Mouse (Mus musculus): ENCODE measurements at regions not wholly inside any gene's neighbourhood (a gene's known extent, or its start where the extent isn't known, plus 50 kb on each side); places are given as distances from the start of the nearest gene placed in this dataset.

DNA sequence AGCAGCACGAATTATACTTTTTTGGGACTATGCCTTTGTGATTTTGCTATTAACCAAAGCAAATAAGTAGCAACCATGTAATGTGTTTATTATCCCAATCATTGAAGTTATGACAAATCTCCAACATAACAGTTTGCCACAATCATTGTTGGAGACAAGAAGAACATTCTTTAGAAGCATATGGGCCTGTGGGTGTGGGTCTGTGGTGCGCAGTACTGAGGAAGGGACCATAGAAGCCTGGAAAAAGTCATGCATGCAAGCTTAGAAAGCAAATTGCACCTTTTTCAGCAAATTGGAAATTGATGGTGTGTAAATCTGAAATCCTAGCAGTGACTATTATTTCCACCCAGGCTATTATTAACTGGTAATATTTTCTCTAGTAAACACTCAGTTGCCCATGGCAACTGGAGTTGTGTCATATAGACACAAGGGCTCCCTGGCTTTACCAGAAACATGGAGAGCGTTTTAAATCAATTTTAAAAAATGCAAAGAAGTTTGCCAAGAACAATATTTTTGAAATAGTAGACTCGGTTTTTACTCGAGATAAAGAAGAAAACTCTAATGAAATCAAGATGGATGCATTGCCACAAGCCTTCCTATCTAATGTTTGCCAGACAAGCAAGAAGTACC, 325.4 kb upstream of the N6amt1 start:
- no peak for TF ChIP-seq CTCF (conservative IDR thresholded peaks at IDR 0.05; ENCODE audit: low read length)
- TF ChIP-seq POU5F1 (IDR thresholded peaks at IDR 0.05; ENCODE audit: borderline replicate concordance, low read length), result no peak
- no peak for TF ChIP-seq NANOG (IDR thresholded peaks at IDR 0.05; ENCODE audit: borderline replicate concordance, low read length)

All from E14TG2a.4 (cell line).